In genomic region chr11:108279748-108280373, GRCm38 (mm10) we compare ENCODE assay signal across 8 mouse cellular contexts.
A peak's percentile ranks its signal among the peaks of the same experiment; 100 is the strongest.
DNase-seq lines count a peak whose midpoint lies in the region; ATAC-seq lines count a peak whose summit lies in the region.
"Had no signal": no experiment of that assay in that cellular context is flagged by ENCODE, and none has a peak within 500 bp of the region (broad histone marks: within the 10 kb centered on the region; RNA-seq: fewer than 3 reads in every experiment).

No protein-coding gene starts in this region.

- peaks cover 31% of the 10 kb centered on the region for H3K4me1 ChIP-seq in kidney, embryonic 16.5 days (ENCODE audit: insufficient read depth, low read length)
- H3K4me1 ChIP-seq in embryonic facial prominence, embryonic 10.5 days = peaks cover 36% of the 10 kb centered on the region
- H3K4me1 ChIP-seq in liver, embryonic 13.5 days (replicated peaks) = peaks cover 7% of the 10 kb centered on the region

- H3K9me3 ChIP-seq in kidney, embryonic 16.5 days (ENCODE audit: low read length) = no peaks in the 10 kb centered on the region
- H3K9me3 ChIP-seq in embryonic facial prominence, embryonic 10.5 days = no peaks in the 10 kb centered on the region
- no peaks in the 10 kb centered on the region for H3K9me3 ChIP-seq in liver, embryonic 13.5 days (replicated peaks)

- no peak overlapping the region for H3K4me3 ChIP-seq in kidney, embryonic 16.5 days (ENCODE audit: low read length)
- no peak overlapping the region for H3K4me3 ChIP-seq in embryonic facial prominence, embryonic 10.5 days
- H3K4me3 ChIP-seq in liver, embryonic 13.5 days (replicated peaks) = no peak overlapping the region

- H3K36me3 ChIP-seq in kidney, embryonic 16.5 days (ENCODE audit: insufficient read depth, low read length) = no peaks in the 10 kb centered on the region
- no peaks in the 10 kb centered on the region for H3K36me3 ChIP-seq in embryonic facial prominence, embryonic 10.5 days (replicated peaks)
- no peaks in the 10 kb centered on the region for H3K36me3 ChIP-seq in liver, embryonic 13.5 days

- H3K9ac ChIP-seq in kidney, embryonic 16.5 days (replicated peaks; ENCODE audit: low read length) = no peak overlapping the region
- no peak overlapping the region for H3K9ac ChIP-seq in liver, embryonic 13.5 days

- 80% methylated on average over 1 of the region's 1 CpGs for WGBS in kidney, embryonic 16.5 days
- WGBS in embryonic facial prominence, embryonic 10.5 days = 68% methylated on average over 1 of the region's 1 CpGs
- WGBS in liver, embryonic 13.5 days (ENCODE audit: insufficient replicate concordance) = 56% methylated on average over 1 of the region's 1 CpGs

- H3K27ac ChIP-seq in kidney, embryonic 16.5 days (ENCODE audit: low read length) = no peak overlapping the region
- H3K27ac ChIP-seq in embryonic facial prominence, embryonic 10.5 days (replicated peaks) = no peak overlapping the region
- no peak overlapping the region for H3K27ac ChIP-seq in liver, embryonic 13.5 days

- peak; percentile 79 for ATAC-seq in kidney, embryonic 16.5 days (ENCODE audit: low FRiP score, low TSS enrichment)
- ATAC-seq in CD4-positive, CD25-positive, alpha-beta regulatory T cell, adult 4 months = peak; percentile 35
- peak; percentile 59 for ATAC-seq in liver, embryonic 13.5 days (ENCODE audit: low read depth)
- ATAC-seq: Patski had no signal

- DNase-seq in kidney, adult 18-20 months = no peak
- peak; percentile 22 for DNase-seq in embryonic facial prominence, embryonic 10.5 days (ENCODE audit: low spot score)
- no peak for DNase-seq in liver, embryonic 13.5 days
- no peak for DNase-seq in gastrocnemius, postnatal 4 days (ENCODE audit: low spot score in 2 of 2)
- DNase-seq in adrenal gland, adult 18-20 months (ENCODE audit: low spot score in 2 of 2) = no peak

- H3K4me2 ChIP-seq in kidney, embryonic 16.5 days (replicated peaks; ENCODE audit: low read depth, low read length) = no peak overlapping the region
- H3K4me2 ChIP-seq in liver, embryonic 13.5 days = no peak overlapping the region

- H3K27me3 ChIP-seq in kidney, embryonic 16.5 days (ENCODE audit: insufficient read depth, low read length) = no peaks in the 10 kb centered on the region
- H3K27me3 ChIP-seq in embryonic facial prominence, embryonic 10.5 days (replicated peaks; ENCODE audit: low read depth, poor library complexity, severe bottlenecking) = no peaks in the 10 kb centered on the region
- no peaks in the 10 kb centered on the region for H3K27me3 ChIP-seq in liver, embryonic 13.5 days
- H3K27me3 ChIP-seq: Patski had no signal
